Mouse (Mus musculus) limb, embryonic 10.5 days (tissue): ENCODE measurements around the gene Msn. TPM values are rescaled to one million over a fixed set of nuclear protein-coding genes. Genes with fewer than 3 reads are reported as not detected.

Experiments used
- DNase-seq: peaks from one replicate; pipeline ENCODE4 v3.0.0-alpha.2; 2017; ENCODE audit warnings: low spot score
- H3K27ac ChIP-seq: fragments of 300-500 bp; sonication (generic); 2 replicates; pipeline ENCODE4 v1.5.1; 2016; ENCODE audit warnings: mild to moderate bottlenecking
- H3K27me3 ChIP-seq: fragments of 300-500 bp; sonication (generic); 2 replicates; pipeline ENCODE4 v1.6.1; 2016; ENCODE audit warnings: low read depth, mild to moderate bottlenecking; ENCODE audit not compliant: poor library complexity, severe bottlenecking
- H3K36me3 ChIP-seq: fragments of 300-500 bp; sonication (generic); 2 replicates; pipeline ENCODE4 v1.6.1; 2016; ENCODE audit warnings: mild to moderate bottlenecking, moderate library complexity
- H3K4me1 ChIP-seq: fragments of 300-500 bp; sonication (generic); 2 replicates; pipeline ENCODE4 v1.6.1; 2016
- H3K4me3 ChIP-seq: fragments of 300-500 bp; sonication (generic); 2 replicates; pipeline ENCODE4 v1.5.1; 2016; ENCODE audit warnings: mild to moderate bottlenecking, moderate library complexity
- H3K9me3 ChIP-seq: fragments of 300-500 bp; sonication (generic); replicated peaks from 2 replicates; pipeline ENCODE4 v1.6.1; 2016; ENCODE audit warnings: mild to moderate bottlenecking
- WGBS: fragments of 180-500 bp; shearing (Covaris S2); methylation state at CpG from one replicate; pipeline ENCODE4 v1.1.7; 2016; 5-methylcytosine and 5-hydroxymethylcytosine counted together
- polyA plus RNA-seq: library from polyadenylated mRNA; unstranded; fragments of >200 nt; fragmentation: Nextera tagmentation; extraction: Ambion mirVana; gene quantifications from 2 replicates; pipeline ENCODE4 v1.2.1, GENCODE M21; 2016

Msn gene
- polyA plus RNA-seq, 1 experiment from 2014 or later = 98.5 TPM

DNA sequence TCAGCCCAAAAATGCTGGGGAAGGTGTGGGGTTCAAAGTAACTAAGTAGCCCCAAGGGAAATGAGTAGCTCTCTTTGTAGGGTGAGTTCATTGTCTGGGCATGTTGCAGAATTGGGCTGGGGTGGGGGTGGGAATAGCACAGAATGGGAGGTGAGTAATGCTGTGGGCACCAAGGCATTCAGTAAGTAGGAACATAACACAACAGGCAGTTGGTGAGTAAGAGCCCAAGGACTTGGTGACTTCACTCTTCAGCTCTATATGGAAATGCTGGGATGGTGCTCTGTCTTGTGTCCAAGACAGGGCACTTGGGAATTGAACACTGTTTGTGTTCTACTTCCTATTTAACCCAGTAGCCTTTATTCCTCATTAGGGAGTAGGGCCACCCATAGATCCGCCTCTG lies 26.1 kb downstream of the Msn start:
- Histone ChIP-seq H3K4me3 (no peak overlapping the region), H3K9me3 (no peaks in the 10 kb centered on the region), H3K4me1 (no peaks in the 10 kb centered on the region), H3K27ac (no peak overlapping the region), H3K36me3 (no peaks in the 10 kb centered on the region), H3K27me3 (peaks cover 26% of the 10 kb centered on the region; the same call in 1 of the 2 replicates)
- WGBS = 84% methylated on average over 1 of the region's 1 CpGs
- DNase-seq = no peak

DNA sequence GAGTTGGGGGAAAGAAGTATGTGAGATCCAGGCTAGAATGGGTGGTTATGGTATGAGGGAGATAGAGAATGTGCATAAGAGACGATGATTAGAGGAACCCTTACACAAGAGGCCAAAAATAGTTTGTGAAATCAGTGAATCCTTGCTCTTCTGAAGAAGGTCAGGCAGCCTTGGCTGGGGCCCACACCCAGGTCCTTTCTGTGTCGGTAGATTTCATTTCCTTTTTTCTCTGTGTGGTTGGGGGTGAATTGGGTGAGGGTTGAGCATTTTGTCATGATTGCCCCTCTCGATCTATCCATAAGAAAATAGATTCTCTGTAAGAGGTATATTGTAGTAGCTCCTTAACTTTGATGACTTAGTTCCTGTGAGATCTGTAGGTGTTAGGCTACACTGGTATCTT lies 31.0 kb downstream of the Msn start:
- no peak overlapping the region for H3K27ac ChIP-seq
- 89% methylated on average over 3 of the region's 3 CpGs for WGBS
- H3K9me3 ChIP-seq = no peaks in the 10 kb centered on the region
- peaks cover 35% of the 10 kb centered on the region; the same call in 1 of the 2 replicates for H3K27me3 ChIP-seq
- no peak for DNase-seq
- no peaks in the 10 kb centered on the region for H3K36me3 ChIP-seq
- H3K4me1 ChIP-seq = no peaks in the 10 kb centered on the region
- H3K4me3 ChIP-seq = no peak overlapping the region

DNA sequence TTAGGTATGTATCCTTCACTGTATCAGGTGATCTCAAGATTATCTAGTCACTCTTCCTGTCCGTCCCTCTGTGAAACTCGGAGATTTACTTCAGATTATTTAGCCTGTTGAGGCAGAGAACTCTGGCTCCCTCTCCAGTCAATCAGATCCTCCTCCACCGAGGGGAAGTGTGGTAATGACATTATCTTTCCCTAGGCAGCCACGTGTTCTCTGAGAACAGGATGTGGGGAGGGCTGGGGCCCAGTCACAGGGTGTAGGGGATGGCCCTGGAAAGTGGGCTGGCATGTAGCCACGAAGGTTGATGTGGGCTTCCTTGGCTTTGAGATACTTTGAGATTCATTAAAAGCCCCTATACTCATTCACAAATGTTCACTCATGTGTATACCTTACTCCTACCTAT lies 34.3 kb downstream of the Msn start:
- no peak for DNase-seq
- no peaks in the 10 kb centered on the region for H3K36me3 ChIP-seq
- WGBS = 60% methylated on average over 5 of the region's 5 CpGs

DNA sequence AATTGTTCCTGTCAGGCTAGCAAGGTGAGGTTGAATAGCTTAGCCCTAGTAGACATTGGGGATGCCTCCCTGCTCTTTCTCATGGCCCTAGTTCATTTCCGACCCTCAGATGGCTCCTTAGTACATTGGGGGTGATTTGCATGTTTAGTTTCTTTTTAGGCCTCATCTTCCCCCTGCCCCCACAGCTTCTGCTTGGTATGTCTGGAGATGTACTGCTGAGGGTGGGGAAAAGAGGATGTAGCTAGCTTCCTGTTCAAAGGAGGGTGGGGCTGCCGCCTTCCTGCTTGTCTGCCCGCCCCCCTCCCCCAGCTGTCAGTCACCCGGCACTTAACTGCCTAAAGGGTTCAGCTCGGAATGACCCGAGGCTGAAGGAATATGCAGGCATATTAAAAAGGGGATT lies 34.8 kb downstream of the Msn start:
- H3K4me1 ChIP-seq = no peaks in the 10 kb centered on the region
- no peaks in the 10 kb centered on the region for H3K36me3 ChIP-seq
- no peak overlapping the region for H3K27ac ChIP-seq
- WGBS = 65% methylated on average over 6 of the region's 6 CpGs
- peaks cover 63% of the 10 kb centered on the region; the same call in 1 of the 2 replicates for H3K27me3 ChIP-seq
- H3K9me3 ChIP-seq = no peaks in the 10 kb centered on the region
- no peak overlapping the region for H3K4me3 ChIP-seq
- DNase-seq = no peak

More for the DNA sequence above, 34.3 kb downstream of the Msn start:
- Histone ChIP-seq H3K27me3 (peaks cover 58% of the 10 kb centered on the region; the same call in 1 of the 2 replicates), H3K27ac (no peak overlapping the region), H3K4me1 (no peaks in the 10 kb centered on the region), H3K9me3 (no peaks in the 10 kb centered on the region), H3K4me3 (no peak overlapping the region)

DNA sequence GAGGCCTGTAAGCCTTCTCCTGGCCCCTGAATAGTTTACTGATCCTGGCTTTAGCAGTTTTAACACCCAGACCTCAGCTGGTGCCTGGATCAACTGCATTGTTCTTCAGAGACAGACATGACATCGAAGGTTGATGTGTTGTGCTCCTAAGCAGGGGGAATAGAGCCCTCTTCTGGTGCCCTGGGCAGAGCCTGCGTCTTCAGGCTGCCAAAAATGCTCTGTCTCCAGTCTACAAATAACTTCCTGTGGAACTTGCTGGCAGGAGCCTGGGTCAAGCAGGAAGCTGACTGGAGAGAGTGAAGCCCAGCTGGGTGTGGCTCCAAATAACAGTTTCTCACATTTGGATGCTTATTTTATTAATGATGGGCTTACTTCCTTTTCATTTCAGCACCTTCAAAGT lies 37.4 kb downstream of the Msn start:
- Histone ChIP-seq H3K27ac (no peak overlapping the region), H3K36me3 (no peaks in the 10 kb centered on the region), H3K4me1 (no peaks in the 10 kb centered on the region), H3K9me3 (no peaks in the 10 kb centered on the region), H3K4me3 (no peak overlapping the region), H3K27me3 (peaks cover 53% of the 10 kb centered on the region; the same call in 1 of the 2 replicates)
- no peak for DNase-seq
- 74% methylated on average over 2 of the region's 2 CpGs for WGBS

DNA sequence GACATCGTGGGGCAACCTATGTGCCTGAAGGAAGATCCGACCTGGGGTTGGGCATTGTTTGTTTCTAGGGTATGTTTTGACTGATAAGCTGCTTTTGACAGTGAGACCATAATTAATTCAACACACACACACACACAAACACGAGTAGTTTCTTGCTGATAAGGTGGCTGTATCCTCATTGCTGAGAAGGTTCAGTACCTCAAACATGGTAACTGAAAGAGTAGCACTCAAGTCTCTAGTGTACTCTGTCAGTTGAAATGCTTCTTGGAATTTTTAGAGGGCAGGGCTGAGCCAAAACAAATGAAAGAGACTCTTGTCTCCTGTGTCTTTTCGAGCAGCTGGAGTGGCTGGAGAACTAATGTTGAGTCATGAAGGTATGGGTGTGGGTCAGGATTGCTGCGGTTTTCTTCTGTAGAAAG lies 38.4 kb downstream of the Msn start:
- Histone ChIP-seq H3K36me3 (no peaks in the 10 kb centered on the region), H3K4me1 (no peaks in the 10 kb centered on the region), H3K9me3 (no peaks in the 10 kb centered on the region), H3K4me3 (no peak overlapping the region), H3K27me3 (peaks cover 50% of the 10 kb centered on the region; the same call in 1 of the 2 replicates), H3K27ac (no peak overlapping the region)
- no peak for DNase-seq
- 82% methylated on average over 5 of the region's 5 CpGs for WGBS

- no peak for DNase-seq
- H3K4me1 ChIP-seq = no peaks in the 10 kb centered on the region
- 79% methylated on average over 6 of the region's 6 CpGs for WGBS
- no peak overlapping the region for H3K4me3 ChIP-seq
- no peaks in the 10 kb centered on the region for H3K9me3 ChIP-seq
- H3K27me3 ChIP-seq = peaks cover 50% of the 10 kb centered on the region; the same call in 1 of the 2 replicates
- H3K36me3 ChIP-seq = no peaks in the 10 kb centered on the region
- no peak overlapping the region for H3K27ac ChIP-seq
These were observed 39.2 kb downstream of the Msn start for GRCm38 (mm10) chrX:96134840-96135580.

DNA sequence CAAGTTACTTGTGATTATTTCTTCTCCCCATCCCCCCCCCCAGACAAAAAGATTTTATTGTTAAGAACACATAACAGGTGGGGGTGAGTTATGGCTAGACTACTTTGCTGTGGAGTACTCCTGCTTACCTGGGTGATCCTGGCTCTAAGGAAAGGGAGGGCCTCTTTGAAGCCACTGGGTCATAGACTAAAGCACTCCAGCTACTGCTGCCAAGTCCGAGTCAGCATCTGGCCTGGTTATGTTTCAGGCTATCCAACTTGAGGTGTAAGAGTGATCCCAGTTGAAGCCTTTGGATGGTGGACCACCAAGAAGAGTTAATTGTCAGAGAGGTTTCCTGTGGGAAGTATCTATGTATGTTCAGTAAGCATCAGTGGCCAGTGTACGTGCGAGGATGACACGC lies 39.7 kb downstream of the Msn start:
- 97% methylated on average over 4 of the region's 4 CpGs for WGBS
- H3K27ac ChIP-seq = no peak overlapping the region
- no peaks in the 10 kb centered on the region for H3K36me3 ChIP-seq
- no peak overlapping the region for H3K4me3 ChIP-seq
- H3K4me1 ChIP-seq = no peaks in the 10 kb centered on the region
- no peaks in the 10 kb centered on the region for H3K9me3 ChIP-seq
- no peak for DNase-seq
- peaks cover 45% of the 10 kb centered on the region; the same call in 1 of the 2 replicates for H3K27me3 ChIP-seq

GRCm38 (mm10) chrX:96139262-96139661 lies 43.4 kb downstream of the Msn start:
- no peaks in the 10 kb centered on the region for H3K36me3 ChIP-seq
- WGBS = 91% methylated on average over 2 of the region's 2 CpGs
- DNase-seq = no peak

DNA sequence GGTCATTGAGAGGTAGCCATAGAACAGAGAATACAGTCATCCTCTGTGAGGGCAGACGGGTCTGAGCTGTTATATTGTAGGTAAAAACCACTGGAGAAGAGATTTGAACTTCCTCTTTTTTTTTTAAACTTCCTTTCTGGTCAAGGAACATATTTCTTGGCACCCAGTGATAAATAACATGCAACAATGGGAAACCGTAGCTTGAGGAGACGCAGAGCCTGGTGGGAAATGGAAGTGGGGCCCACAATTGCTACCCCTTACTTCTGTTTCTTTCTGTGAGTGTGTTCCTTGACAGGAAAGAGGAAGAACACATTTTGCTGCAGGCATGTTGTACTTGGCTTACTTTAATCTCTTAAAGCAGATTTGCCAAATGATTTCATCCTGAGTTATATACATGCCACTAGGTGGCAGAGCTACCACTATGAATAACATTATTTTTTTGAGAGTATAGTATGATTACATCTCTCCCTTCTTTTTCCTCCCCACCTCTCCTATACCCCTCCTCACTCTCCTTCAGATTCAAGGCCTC lies 49.2 kb downstream of the Msn start:
- DNase-seq = no peak
- H3K36me3 ChIP-seq = no peaks in the 10 kb centered on the region
- WGBS = 81% methylated on average over 3 of the region's 3 CpGs
- H3K27me3 ChIP-seq = peaks cover 4% of the 10 kb centered on the region; the same call in 1 of the 2 replicates
- H3K4me1 ChIP-seq = no peaks in the 10 kb centered on the region
- no peak overlapping the region for H3K27ac ChIP-seq
- H3K9me3 ChIP-seq = no peaks in the 10 kb centered on the region
- H3K4me3 ChIP-seq = no peak overlapping the region

More at GRCm38 (mm10) chrX:96139262-96139661, 43.4 kb downstream of the Msn start:
- Histone ChIP-seq H3K27me3 (peaks cover 15% of the 10 kb centered on the region; the same call in 1 of the 2 replicates), H3K4me3 (no peak overlapping the region), H3K4me1 (no peaks in the 10 kb centered on the region), H3K9me3 (no peaks in the 10 kb centered on the region), H3K27ac (no peak overlapping the region)

GRCm38 (mm10) chrX:96148217-96148616 lies 52.4 kb downstream of the Msn start:
- H3K4me3 ChIP-seq = no peak overlapping the region
- DNase-seq = no peak

GRCm38 (mm10) chrX:96153362-96153761 lies 57.5 kb downstream of the Msn start:
- H3K4me1 ChIP-seq = no peaks in the 10 kb centered on the region
- DNase-seq = no peak
- 88% methylated on average over 3 of the region's 3 CpGs for WGBS
- no peaks in the 10 kb centered on the region for H3K9me3 ChIP-seq
- H3K4me3 ChIP-seq = no peak overlapping the region
- H3K27me3 ChIP-seq = no peaks in the 10 kb centered on the region
- peaks cover 34% of the 10 kb centered on the region for H3K36me3 ChIP-seq
- no peak overlapping the region for H3K27ac ChIP-seq

More at GRCm38 (mm10) chrX:96148217-96148616, 52.4 kb downstream of the Msn start:
- Histone ChIP-seq H3K36me3 (0 out of 2 replicates have a peak, but pooled peaks cover 13% of the 10 kb centered on the region), H3K4me1 (no peaks in the 10 kb centered on the region), H3K27me3 (peaks cover 4% of the 10 kb centered on the region; the same call in 1 of the 2 replicates), H3K9me3 (no peaks in the 10 kb centered on the region), H3K27ac (no peak overlapping the region)
- 78% methylated on average over 2 of the region's 2 CpGs for WGBS

- DNase-seq = no peak
- no peaks in the 10 kb centered on the region for H3K27me3 ChIP-seq
- no peak overlapping the region for H3K27ac ChIP-seq
- H3K36me3 ChIP-seq = peaks cover 26% of the 10 kb centered on the region
- no peaks in the 10 kb centered on the region for H3K4me1 ChIP-seq
- no peaks in the 10 kb centered on the region for H3K9me3 ChIP-seq
- 98% methylated on average over 3 of the region's 3 CpGs for WGBS
- H3K4me3 ChIP-seq = no peak overlapping the region
These were observed 62.1 kb downstream of the Msn start for GRCm38 (mm10) chrX:96157936-96158335.
